8 mouse cellular contexts compared by ENCODE assay signal in genomic region chr17:69417724-69418373, GRCm38 (mm10). TPM values are rescaled to one million over a fixed set of nuclear protein-coding genes. Genes with fewer than 3 reads are reported as not detected.
DNase-seq lines count a peak whose midpoint lies in the region; ATAC-seq lines count a peak whose summit lies in the region.

No protein-coding gene starts in this region.

- H3K9ac ChIP-seq in lung, embryonic 16.5 days (ENCODE audit: low read length) = peak overlapping the region; percentile 95
- H3K9ac ChIP-seq in embryonic facial prominence, embryonic 12.5 days = peak overlapping the region; percentile 79
- H3K9ac ChIP-seq in neural tube, embryonic 14.5 days (replicated peaks; ENCODE audit: low read depth, low read length) = peak overlapping the region; percentile 81

- peaks cover 5% of the 10 kb centered on the region for H3K4me1 ChIP-seq in lung, embryonic 16.5 days (replicated peaks; ENCODE audit: control insufficient read depth, insufficient read depth, low read length)
- H3K4me1 ChIP-seq in embryonic facial prominence, embryonic 12.5 days = 0 out of 2 replicates have a peak, but pooled peaks cover 4% of the 10 kb centered on the region
- peaks cover 15% of the 10 kb centered on the region for H3K4me1 ChIP-seq in limb, embryonic 10.5 days
- H3K4me1 ChIP-seq in neural tube, embryonic 14.5 days (ENCODE audit: control insufficient read depth, insufficient read depth, low read length) = peaks cover 4% of the 10 kb centered on the region; the same call in 1 of the 2 replicates

- peak overlapping the region; percentile 78 for H3K4me2 ChIP-seq in lung, embryonic 16.5 days (ENCODE audit: low read depth, low read length)
- H3K4me2 ChIP-seq in embryonic facial prominence, embryonic 12.5 days (replicated peaks) = peak overlapping the region; percentile 68
- peak overlapping the region; percentile 67 for H3K4me2 ChIP-seq in neural tube, embryonic 14.5 days (ENCODE audit: low read depth, low read length)

- no peak for DNase-seq in lung, postnatal 4 days
- no peak for DNase-seq in limb, embryonic 10.5 days (ENCODE audit: low spot score)
- DNase-seq in cerebellum, adult 9-10 months = no peak
- no peak for DNase-seq in layer of hippocampus, postnatal 36 days
- no peak for DNase-seq in spleen, postnatal 10 days (ENCODE audit: low spot score in 2 of 2)

- peak overlapping the region; percentile 85 for H3K4me3 ChIP-seq in lung, embryonic 16.5 days (ENCODE audit: low read length)
- H3K4me3 ChIP-seq in embryonic facial prominence, embryonic 12.5 days = peak overlapping the region; percentile 69
- peak overlapping the region; percentile 76 for H3K4me3 ChIP-seq in limb, embryonic 10.5 days
- H3K4me3 ChIP-seq in neural tube, embryonic 14.5 days (ENCODE audit: low read depth, low read length) = peak overlapping the region; percentile 82

- ATAC-seq in lung, embryonic 16.5 days (ENCODE audit: low read depth) = peak; percentile 55
- 0 out of 2 replicates have a peak, but pooled peaks have one; percentile 22 for ATAC-seq in embryonic facial prominence, embryonic 12.5 days (ENCODE audit: insufficient number of reproducible peaks, insufficient read depth, low FRiP score, low TSS enrichment)
- peak; percentile 72 for ATAC-seq in neural tube, embryonic 14.5 days (ENCODE audit: low read depth)

- H3K36me3 ChIP-seq in lung, embryonic 16.5 days (ENCODE audit: control insufficient read depth, insufficient read depth, low read length) = no peaks in the 10 kb centered on the region
- no peaks in the 10 kb centered on the region for H3K36me3 ChIP-seq in embryonic facial prominence, embryonic 12.5 days
- no peaks in the 10 kb centered on the region for H3K36me3 ChIP-seq in limb, embryonic 10.5 days
- H3K36me3 ChIP-seq in neural tube, embryonic 14.5 days (ENCODE audit: control insufficient read depth, insufficient read depth, low read length) = no peaks in the 10 kb centered on the region

- H3K9me3 ChIP-seq in lung, embryonic 16.5 days (ENCODE audit: control insufficient read depth, low read length) = no peaks in the 10 kb centered on the region
- no peaks in the 10 kb centered on the region for H3K9me3 ChIP-seq in embryonic facial prominence, embryonic 12.5 days
- no peaks in the 10 kb centered on the region for H3K9me3 ChIP-seq in limb, embryonic 10.5 days (replicated peaks)
- no peaks in the 10 kb centered on the region for H3K9me3 ChIP-seq in neural tube, embryonic 14.5 days (ENCODE audit: control insufficient read depth, low read length)

- WGBS in lung, embryonic 16.5 days = 1% methylated on average over 26 of the region's 26 CpGs
- WGBS in embryonic facial prominence, embryonic 12.5 days = 3% methylated on average over 26 of the region's 26 CpGs
- 4% methylated on average over 26 of the region's 26 CpGs for WGBS in limb, embryonic 10.5 days
- WGBS in neural tube, embryonic 14.5 days = 4% methylated on average over 26 of the region's 26 CpGs

- peak overlapping the region; percentile 97 for H3K27ac ChIP-seq in lung, embryonic 16.5 days (ENCODE audit: low read length)
- peak overlapping the region; percentile 84; the same call in 1 of the 2 replicates for H3K27ac ChIP-seq in embryonic facial prominence, embryonic 12.5 days
- H3K27ac ChIP-seq in limb, embryonic 10.5 days = peak overlapping the region; percentile 97
- H3K27ac ChIP-seq in neural tube, embryonic 14.5 days (ENCODE audit: low read depth, low read length) = peak overlapping the region; percentile 96

- no peaks in the 10 kb centered on the region for H3K27me3 ChIP-seq in lung, embryonic 16.5 days (ENCODE audit: control insufficient read depth, insufficient read depth, low read depth, low read length)
- no peaks in the 10 kb centered on the region for H3K27me3 ChIP-seq in embryonic facial prominence, embryonic 12.5 days
- H3K27me3 ChIP-seq in limb, embryonic 10.5 days (ENCODE audit: low read depth, poor library complexity, severe bottlenecking) = no peaks in the 10 kb centered on the region
- H3K27me3 ChIP-seq in neural tube, embryonic 14.5 days (ENCODE audit: control insufficient read depth, insufficient read depth, low read length) = 0 out of 2 replicates have a peak, but pooled peaks cover 2% of the 10 kb centered on the region

RNA-seq across cellular contexts. Expression of gene Akain1, which starts 21.3 kb away (rescaled TPM):
- polyA plus RNA-seq in lung, embryonic 16.5 days (2015; fragmentation: Nextera tagmentation; extraction: Ambion mirVana) = not detected in 2 replicates
- not detected in 2 replicates for polyA plus RNA-seq in embryonic facial prominence, embryonic 12.5 days (2016; fragmentation: Nextera tagmentation; extraction: Ambion mirVana)
- not detected in 2 replicates for polyA plus RNA-seq in limb, embryonic 10.5 days (2016; fragmentation: Nextera tagmentation; extraction: Ambion mirVana)
- polyA plus RNA-seq in neural tube, embryonic 14.5 days (2014; fragmentation: Nextera tagmentation; extraction: Ambion mirVana) = 3.0 and 3.3 TPM in 2 replicates
- 10 to 100 TPM; 14.7 to 16.6 TPM for total RNA-seq in layer of hippocampus, postnatal 36 days (2021)

RNA-seq across cellular contexts. Expression of gene Zbtb14, which starts 35.0 kb away (rescaled TPM):
- 23.2 and 23.8 TPM in 2 replicates for polyA plus RNA-seq in lung, embryonic 16.5 days (2015; fragmentation: Nextera tagmentation; extraction: Ambion mirVana)
- polyA plus RNA-seq in embryonic facial prominence, embryonic 12.5 days (2016; fragmentation: Nextera tagmentation; extraction: Ambion mirVana) = 30.4 and 30.6 TPM in 2 replicates
- polyA plus RNA-seq in limb, embryonic 10.5 days (2016; fragmentation: Nextera tagmentation; extraction: Ambion mirVana) = 26.6 and 30.3 TPM in 2 replicates
- 23.2 and 31.4 TPM in 2 replicates for polyA plus RNA-seq in neural tube, embryonic 14.5 days (2014; fragmentation: Nextera tagmentation; extraction: Ambion mirVana)
- 10 to 100 TPM; 21.5 to 22.1 TPM for total RNA-seq in layer of hippocampus, postnatal 36 days (2021)

Comparison
In these comparisons a context has a peak if more than half of its experiments do, and no peak if none do; other contexts are left out.
1. ATAC-seq: peak in every context shown above with its lines; median percentile 72 in neural tube, embryonic 14.5 days; 55 in lung, embryonic 16.5 days; 22 in embryonic facial prominence, embryonic 12.5 days.